Mouse (Mus musculus): ENCODE measurements around the gene Olfr1184. TPM values are rescaled to one million over a fixed set of nuclear protein-coding genes. Genes with fewer than 3 reads are reported as not detected.
"Not testable (repeated sequence)": the region's sequence is repeated elsewhere in the genome, so short reads cannot be mapped to it uniquely, and the experiment has no call there.

Gene Olfr1184
- polyA plus RNA-seq (2012; rRNA removed) = not detected in 2 replicates

- DNase-seq (ENCODE audit: extremely low spot score in 1 of 2, low spot score in 1 of 2) = no peak
Observed at GRCm38 (mm10) chr2:88483298-88483697, at the start of gene Olfr1184. Gene Olfr1184 (plus strand): TSS chr2:88483598.

DNA sequence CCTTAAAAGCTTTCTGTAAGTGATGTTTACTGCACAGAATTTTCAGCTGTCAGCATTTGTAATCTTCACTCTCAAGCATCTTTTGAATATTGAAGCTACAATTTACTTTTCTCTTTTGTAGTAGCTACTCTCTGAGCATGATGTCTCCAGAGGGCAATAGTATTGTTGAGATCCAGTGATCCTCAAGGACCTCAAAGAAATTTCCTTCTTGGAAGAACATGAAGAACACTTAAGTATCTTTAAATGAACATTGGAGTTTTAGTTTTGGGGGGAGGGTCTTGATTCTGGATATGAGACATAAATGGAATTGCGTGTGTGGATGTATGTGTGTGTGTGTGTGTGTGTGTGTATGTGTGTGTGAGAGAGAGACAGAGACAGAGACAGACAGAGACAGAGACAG, 34.4 kb upstream of the Olfr1184 start, which contains the start of gene Gm13757:
Gene Gm13757 (minus strand): TSS at position 101 of the 400 bp plus-strand sequence.
- no peak for DNase-seq (ENCODE audit: extremely low spot score in 1 of 2, low spot score in 1 of 2)

DNA sequence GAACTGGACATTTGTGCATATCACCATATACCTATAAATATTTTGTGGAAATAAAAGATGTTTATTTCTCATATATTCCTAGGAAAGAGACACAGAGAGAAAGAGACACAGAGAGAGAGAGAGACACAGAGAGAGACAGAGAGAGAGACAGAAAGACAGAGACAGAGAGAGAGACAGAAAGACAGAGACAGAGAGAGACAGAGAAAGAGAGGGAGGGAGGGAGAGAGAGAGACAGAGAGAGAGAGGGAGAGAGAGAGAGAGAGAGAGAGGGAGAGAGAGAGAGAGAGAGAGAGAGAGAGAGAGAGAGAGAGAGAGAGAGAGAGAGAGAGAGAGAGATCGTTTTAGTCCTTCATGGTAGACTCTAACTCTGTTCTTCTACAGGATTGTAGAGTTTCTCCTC, 28.8 kb upstream of the Olfr1184 start, which contains the start of gene Olfr1183:
Gene Olfr1183 (plus strand): TSS at position 301 of the 400 bp plus-strand sequence.
- DNase-seq (ENCODE audit: extremely low spot score in 1 of 2, low spot score in 1 of 2) = not testable (repeated sequence)

DNA sequence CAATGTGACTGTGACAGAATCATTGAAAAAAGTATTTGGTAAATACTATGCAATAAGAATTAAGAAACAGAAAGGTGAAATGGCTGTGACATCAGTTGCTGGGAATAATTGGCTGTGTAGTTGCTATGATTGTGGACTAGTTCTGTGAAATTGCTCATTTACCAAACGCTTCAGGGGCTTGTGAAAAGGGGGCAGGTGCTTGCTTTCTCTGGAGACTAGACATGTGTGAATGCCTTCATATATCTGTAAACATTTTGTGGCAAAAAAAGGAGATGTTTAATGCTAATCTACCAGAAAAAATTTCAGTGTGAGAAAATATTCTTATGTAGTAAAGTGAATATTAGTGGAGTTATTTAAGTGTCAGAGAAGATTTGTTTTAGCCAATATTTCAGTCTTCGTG, 9.6 kb downstream of the Olfr1184 start, which contains the start of gene Olfr1185-ps1:
Gene Olfr1185-ps1 (plus strand): TSS at position 301 of the 400 bp plus-strand sequence.
- DNase-seq (ENCODE audit: extremely low spot score in 1 of 2, low spot score in 1 of 2) = no peak

- no peak for DNase-seq (ENCODE audit: extremely low spot score in 1 of 2, low spot score in 1 of 2)
Observed at GRCm38 (mm10) chr2:88518251-88518650, 34.9 kb downstream of the Olfr1184 start, which contains the start of gene Olfr1186. Gene Olfr1186 (plus strand): TSS chr2:88518551.

DNA sequence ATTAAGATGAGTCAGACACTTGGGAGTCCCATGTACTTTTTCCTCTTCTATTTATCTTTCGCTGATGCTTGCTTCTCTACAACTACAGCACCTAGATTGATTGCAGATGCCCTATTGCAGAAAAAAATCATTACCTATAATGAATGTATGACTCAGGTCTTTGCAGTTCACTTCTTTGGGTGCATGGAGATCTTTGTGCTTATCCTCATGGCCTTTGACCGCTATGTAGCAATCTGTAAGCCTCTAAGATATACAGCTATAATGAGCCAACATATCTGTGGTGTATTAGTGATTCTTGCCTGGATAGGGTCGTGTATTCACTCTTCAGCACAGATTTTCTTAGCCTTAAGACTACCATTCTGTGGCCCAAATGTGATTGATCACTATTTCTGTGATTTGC, 42.3 kb downstream of the Olfr1184 start:
- DNase-seq (ENCODE audit: extremely low spot score in 1 of 2, low spot score in 1 of 2) = no peak

Other genes starting within 250 kb of the Olfr1184 start
- not detected in 2 replicates for gene Olfr1173, start 203.7 kb upstream of the Olfr1184 start, polyA plus RNA-seq (2012; rRNA removed)
- not detected in 2 replicates for gene Olfr1174-ps, start 168.5 kb upstream of the Olfr1184 start, polyA plus RNA-seq (2012; rRNA removed)
- gene Olfr1175-ps, start 156.4 kb upstream of the Olfr1184 start, polyA plus RNA-seq (2012; rRNA removed) = not detected in 2 replicates
- 0.02 TPM in 1 of 2 replicates, not detected in the other for gene Olfr1176, start 146.9 kb upstream of the Olfr1184 start, polyA plus RNA-seq (2012; rRNA removed)
- not detected in 2 replicates for gene Olfr1177-ps, start 137.1 kb upstream of the Olfr1184 start, polyA plus RNA-seq (2012; rRNA removed)
- gene Olfr1178, start 96.5 kb upstream of the Olfr1184 start, polyA plus RNA-seq (2012; rRNA removed) = not detected in 2 replicates
- gene Olfr1179, start 77.1 kb upstream of the Olfr1184 start, polyA plus RNA-seq (2012; rRNA removed) = not detected in 2 replicates
- not detected in 2 replicates for gene Olfr1180, start 64.4 kb upstream of the Olfr1184 start, polyA plus RNA-seq (2012; rRNA removed)
- gene Olfr1181, start 57.4 kb upstream of the Olfr1184 start, polyA plus RNA-seq (2012; rRNA removed) = not detected in 2 replicates
- gene Gm13757, start 34.5 kb upstream of the Olfr1184 start, polyA plus RNA-seq (2012; rRNA removed) = not detected in 2 replicates
- gene Olfr1183, start 28.7 kb upstream of the Olfr1184 start, polyA plus RNA-seq (2012; rRNA removed) = not detected in 2 replicates
- gene Olfr1185-ps1, start 9.7 kb downstream of the Olfr1184 start, polyA plus RNA-seq (2012; rRNA removed) = not detected in 2 replicates
- not detected in 2 replicates for gene Olfr1186, start 35.0 kb downstream of the Olfr1184 start, polyA plus RNA-seq (2012; rRNA removed)
- gene Olfr1188, start 73.3 kb downstream of the Olfr1184 start, polyA plus RNA-seq (2012; rRNA removed) = not detected in 2 replicates
- not detected in 2 replicates for gene Olfr1189, start 102.9 kb downstream of the Olfr1184 start, polyA plus RNA-seq (2012; rRNA removed)
- not detected in 2 replicates for gene Olfr1191-ps1, start 156.9 kb downstream of the Olfr1184 start, polyA plus RNA-seq (2012; rRNA removed)
- gene Olfr1192-ps1, start 164.9 kb downstream of the Olfr1184 start, polyA plus RNA-seq (2012; rRNA removed) = not detected in 2 replicates
- not detected in 2 replicates for gene Olfr1193, start 192.0 kb downstream of the Olfr1184 start, polyA plus RNA-seq (2012; rRNA removed)
- not detected in 2 replicates for gene Olfr1195, start 205.6 kb downstream of the Olfr1184 start, polyA plus RNA-seq (2012; rRNA removed)
- not detected in 2 replicates for gene Olfr1196, start 221.0 kb downstream of the Olfr1184 start, polyA plus RNA-seq (2012; rRNA removed)
- not detected in 2 replicates for gene Olfr1197, start 248.8 kb downstream of the Olfr1184 start, polyA plus RNA-seq (2012; rRNA removed)

Measured in frontal cortex, adult 2 months (tissue).